Mouse (Mus musculus) v-Abl transformed pro-B cells (cell line): ENCODE results near the gene Gm29797.

ENCODE experiments used
- in situ Hi-C, 2 experiments: fragments of 400-800 bp; cut with MboI; formaldehyde crosslinking; loops; one replicate each; pipeline ENCODE4 v1.15.1; 2025; ENCODE audit not compliant: unreplicated experiment in 2 of 2

The Gm29797 gene

GRCm38 (mm10) chr2:181671326-181671725, 14.5 kb downstream of the Gm29797 start, which contains the start of gene Sox18:
Sox18 (minus strand) TSS chr2:181671640.
- in situ Hi-C loops, result loop anchor here in 1 of 2 experiments (10.0 kb wide), 1 partner anchor 277 kb away; no protein-coding TSS in a partner anchor

- in situ Hi-C loops, result loop anchor here in 1 of 2 experiments (10.0 kb wide), 1 partner anchor 277 kb away; no protein-coding TSS in a partner anchor
Observed at GRCm38 (mm10) chr2:181671984-181672383, 15.2 kb downstream of the Gm29797 start.

GRCm38 (mm10) chr2:181673501-181673900, 16.7 kb downstream of the Gm29797 start:
- in situ Hi-C loops, result loop anchor here in 1 of 2 experiments (10.0 kb wide), 1 partner anchor 279 kb away; no protein-coding TSS in a partner anchor

- in situ Hi-C loops, result loop anchor here (5.0 to 10.0 kb wide), 3 partner anchors 33 to 283 kb away; no protein-coding TSS in a partner anchor
Observed at GRCm38 (mm10) chr2:181674934-181675333, 18.1 kb downstream of the Gm29797 start.

- in situ Hi-C loops, result loop anchor here (5.0 to 10.0 kb wide), 3 partner anchors 33 to 283 kb away; no protein-coding TSS in a partner anchor
Observed at GRCm38 (mm10) chr2:181675454-181675853, 18.6 kb downstream of the Gm29797 start.

GRCm38 (mm10) chr2:181676424-181676823, 19.6 kb downstream of the Gm29797 start:
- in situ Hi-C loops, result loop anchor here (5.0 to 10.0 kb wide), 3 partner anchors 34 to 284 kb away; no protein-coding TSS in a partner anchor

- in situ Hi-C loops, result loop anchor here (5.0 to 10.0 kb wide), 3 partner anchors 35 to 285 kb away; no protein-coding TSS in a partner anchor
Observed at GRCm38 (mm10) chr2:181677096-181677754, 20.4 kb downstream of the Gm29797 start.

GRCm38 (mm10) chr2:181677755-181678098, 20.9 kb downstream of the Gm29797 start:
- in situ Hi-C loops, result loop anchor here (5.0 to 10.0 kb wide), 3 partner anchors 35 to 285 kb away; no protein-coding TSS in a partner anchor

- in situ Hi-C loops, result loop anchor here (5.0 to 10.0 kb wide), 3 partner anchors 36 to 286 kb away; no protein-coding TSS in a partner anchor
Observed at GRCm38 (mm10) chr2:181678780-181679179, 21.9 kb downstream of the Gm29797 start.

- in situ Hi-C loops, result loop anchor here (5.0 to 10.0 kb wide), 4 partner anchors 38 to 288 kb away; partner anchors contain the start of gene Polr3k (in 1 of the 2)
Observed at GRCm38 (mm10) chr2:181679951-181680715, 23.3 kb downstream of the Gm29797 start, which contains the start of gene Tcea2. Tcea2 (plus strand) TSS chr2:181680310.

GRCm38 (mm10) chr2:181680716-181681117, 23.9 kb downstream of the Gm29797 start:
- in situ Hi-C loops, result loop anchor here in 1 of 2 experiments (10.0 kb wide), 1 partner anchor 184 kb away; the partner anchor contains the start of gene Polr3k

GRCm38 (mm10) chr2:181681978-181682377, 25.1 kb downstream of the Gm29797 start:
- in situ Hi-C loops, result loop anchor here in 1 of 2 experiments (10.0 kb wide), 1 partner anchor 183 kb away; the partner anchor contains the start of gene Polr3k

- in situ Hi-C loops, result loop anchor here in 1 of 2 experiments (10.0 kb wide), 1 partner anchor 181 kb away; the partner anchor contains the start of gene Polr3k
Observed at GRCm38 (mm10) chr2:181683381-181683780, 26.5 kb downstream of the Gm29797 start.

GRCm38 (mm10) chr2:181684713-181685112, 27.9 kb downstream of the Gm29797 start:
- in situ Hi-C loops, result loop anchor here in 1 of 2 experiments (10.0 kb wide), 1 partner anchor 180 kb away; the partner anchor contains the start of gene Polr3k

GRCm38 (mm10) chr2:181685686-181686085, 28.9 kb downstream of the Gm29797 start:
- in situ Hi-C loops, result loop anchor here in 1 of 2 experiments (10.0 kb wide), 1 partner anchor 179 kb away; the partner anchor contains the start of gene Polr3k

- in situ Hi-C loops, result loop anchor here in 1 of 2 experiments (10.0 kb wide), 1 partner anchor 177 kb away; the partner anchor contains the start of gene Polr3k
Observed at GRCm38 (mm10) chr2:181687586-181687985, 30.8 kb downstream of the Gm29797 start.

- in situ Hi-C loops, result loop anchor here (10.0 kb wide), 2 partner anchors 175 to 505 kb away; partner anchors contain the start of genes Polr3k (in 1 of the 2) and Ppdpf (in 1 of the 2)
Observed at GRCm38 (mm10) chr2:181689466-181690160, 32.8 kb downstream of the Gm29797 start.

GRCm38 (mm10) chr2:181691083-181691482, 34.2 kb downstream of the Gm29797 start:
- in situ Hi-C loops, result loop anchor here in 1 of 2 experiments (10.0 kb wide), 1 partner anchor 506 kb away; the partner anchor contains the start of gene Ppdpf

GRCm38 (mm10) chr2:181691571-181691970, 34.7 kb downstream of the Gm29797 start:
- in situ Hi-C loops, result loop anchor here in 1 of 2 experiments (10.0 kb wide), 1 partner anchor 507 kb away; the partner anchor contains the start of gene Ppdpf
